Mouse (Mus musculus) heart, postnatal 0 days (tissue): ENCODE results near the gene Omt2a. TPM values are rescaled to one million over a fixed set of nuclear protein-coding genes. Genes with fewer than 3 reads are reported as not detected.
"Not testable (repeated sequence)": the region's sequence is repeated elsewhere in the genome, so short reads cannot be mapped to it uniquely, and the experiment has no call there.

Source experiments
- ATAC-seq: fragments of 200-750 bp; cut with Nextera tagmentation; 2 replicates; pipeline ENCODE4 v1.8.0; 2017; ENCODE audit warnings: low read depth, moderate number of reproducible peaks, moderate library complexity; ENCODE audit not compliant: insufficient read depth
- DNase-seq: peaks from one replicate; pipeline ENCODE4 v3.0.0-alpha.2; 2016; ENCODE audit warnings: low spot score
- H3K27ac ChIP-seq: fragments of 300-500 bp; sonication (generic); 2 replicates; pipeline ENCODE4 v1.5.1; 2014; ENCODE audit warnings: low read depth, mild to moderate bottlenecking
- H3K27me3 ChIP-seq: fragments of 300-500 bp; sonication (generic); 2 replicates; pipeline ENCODE4 v1.6.1; 2014; ENCODE audit warnings: low read length, mixed read lengths; ENCODE audit not compliant: control insufficient read depth, insufficient read depth
- H3K36me3 ChIP-seq: fragments of 300-500 bp; sonication (generic); replicated peaks from 2 replicates; pipeline ENCODE4 v1.6.1; 2014; ENCODE audit warnings: low read length, mixed read lengths; ENCODE audit not compliant: control insufficient read depth, insufficient read depth
- H3K4me1 ChIP-seq: fragments of 300-500 bp; sonication (generic); 2 replicates; pipeline ENCODE4 v1.6.1; 2014; ENCODE audit warnings: antibody characterized with exemption; ENCODE audit not compliant: control insufficient read depth, insufficient read depth
- H3K4me2 ChIP-seq: fragments of 300-500 bp; sonication (generic); 2 replicates; pipeline ENCODE4 v1.6.1; 2014; ENCODE audit warnings: low read depth, mild to moderate bottlenecking, low read length, moderate library complexity
- H3K4me3 ChIP-seq: fragments of 300-500 bp; sonication (generic); 2 replicates; pipeline ENCODE4 v1.5.1; 2014; ENCODE audit warnings: low read depth, low read length
- H3K9ac ChIP-seq: fragments of 300-500 bp; sonication (generic); replicated peaks from 2 replicates; pipeline ENCODE4 v1.6.1; 2014; ENCODE audit warnings: low read depth, low read length, mixed read lengths
- H3K9me3 ChIP-seq: fragments of 300-500 bp; sonication (generic); replicated peaks from 2 replicates; pipeline ENCODE4 v1.6.1; 2016; ENCODE audit warnings: low read length; ENCODE audit not compliant: control insufficient read depth
- CTCF ChIP-seq: IDR thresholded peaks from 2 replicates; pipeline ENCODE4 v1.5.1; 2016; ENCODE audit warnings: antibody characterized with exemption, control low read depth, low read depth
- EP300 ChIP-seq: IDR thresholded peaks from 2 replicates; pipeline ENCODE4 v1.6.1; 2016; ENCODE audit warnings: antibody characterized with exemption, low read depth
- WGBS: fragments of 180-500 bp; shearing (Covaris S2); extraction: QIAGEN DNeasy Blood & Tissue Kit; methylation state at CpG from one replicate; pipeline ENCODE4 v1.1.7; 2014; 5-methylcytosine and 5-hydroxymethylcytosine counted together
- polyA plus RNA-seq: library from polyadenylated mRNA; unstranded; fragments of >200 nt; fragmentation: Nextera tagmentation; extraction: Ambion mirVana; gene quantifications from 2 replicates; pipeline ENCODE4 v1.2.1, GENCODE M21; 2015
- total RNA-seq: library from RNA; depleted of rRNA; stranded (reverse); fragments of >200 nt; gene quantifications from 2 replicates; pipeline ENCODE4 v1.2.3, GENCODE M21; 2014; ENCODE audit warnings: low replicate concordance

The Omt2a gene
- total and polyA plus RNA-seq, 2 experiments from 2014 or later, result not detected

DNA sequence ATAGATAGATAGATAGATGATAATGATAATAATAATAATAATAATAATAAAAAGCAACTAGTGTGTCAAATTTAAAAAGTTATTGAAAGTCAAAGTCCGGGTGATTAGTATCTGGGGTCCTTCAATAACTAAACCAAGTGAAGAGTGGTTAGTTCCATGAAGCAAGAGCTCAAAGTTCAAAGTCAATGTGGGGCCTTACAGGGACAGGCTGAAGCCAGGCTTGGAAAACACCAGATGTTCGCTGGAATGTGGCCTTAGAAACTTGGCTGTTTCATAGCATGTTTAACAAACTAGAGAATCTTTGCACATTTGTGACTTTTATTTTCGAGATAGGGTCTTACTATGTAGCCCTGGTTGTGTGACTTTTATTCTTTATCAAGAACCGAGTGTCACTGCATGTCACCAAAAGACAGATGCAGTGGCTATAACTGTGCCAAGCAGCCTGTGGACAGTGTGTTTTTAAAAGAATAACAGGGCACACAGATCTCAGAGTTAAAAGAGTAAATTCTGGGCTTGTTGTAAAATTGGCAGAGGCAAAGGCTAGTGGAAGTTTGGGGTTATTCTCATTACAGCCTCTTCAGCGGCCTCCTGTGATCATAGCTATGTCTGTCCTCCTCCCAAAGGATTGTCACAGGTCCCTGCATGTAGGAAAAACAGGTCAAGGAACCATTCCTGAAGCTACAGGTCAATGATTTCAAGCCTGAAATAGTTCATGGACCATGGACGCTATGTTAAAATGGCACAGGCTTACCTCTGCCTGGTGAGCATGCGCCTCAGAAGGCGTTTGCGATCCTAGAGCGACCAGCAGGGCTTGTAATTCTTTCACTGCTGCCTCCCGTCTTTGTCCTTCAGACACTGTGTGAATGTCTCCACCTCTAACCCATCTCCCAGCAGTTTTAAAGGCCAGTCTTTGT lies 40.3 kb upstream of the Omt2a start:
- H3K27ac ChIP-seq, result no peak overlapping the region
- DNase-seq, result no peak
- H3K27me3 ChIP-seq, result no peaks in the 10 kb centered on the region
- no peak for TF ChIP-seq CTCF
- no peaks in the 10 kb centered on the region for H3K36me3 ChIP-seq
- 74% methylated on average over 11 of the region's 11 CpGs for WGBS
- H3K9ac ChIP-seq, result no peak overlapping the region
- ATAC-seq, result no peak
- H3K9me3 ChIP-seq, result no peaks in the 10 kb centered on the region
- H3K4me1 ChIP-seq, result no peaks in the 10 kb centered on the region
- H3K4me3 ChIP-seq, result no peak overlapping the region
- no peak overlapping the region for H3K4me2 ChIP-seq

DNA sequence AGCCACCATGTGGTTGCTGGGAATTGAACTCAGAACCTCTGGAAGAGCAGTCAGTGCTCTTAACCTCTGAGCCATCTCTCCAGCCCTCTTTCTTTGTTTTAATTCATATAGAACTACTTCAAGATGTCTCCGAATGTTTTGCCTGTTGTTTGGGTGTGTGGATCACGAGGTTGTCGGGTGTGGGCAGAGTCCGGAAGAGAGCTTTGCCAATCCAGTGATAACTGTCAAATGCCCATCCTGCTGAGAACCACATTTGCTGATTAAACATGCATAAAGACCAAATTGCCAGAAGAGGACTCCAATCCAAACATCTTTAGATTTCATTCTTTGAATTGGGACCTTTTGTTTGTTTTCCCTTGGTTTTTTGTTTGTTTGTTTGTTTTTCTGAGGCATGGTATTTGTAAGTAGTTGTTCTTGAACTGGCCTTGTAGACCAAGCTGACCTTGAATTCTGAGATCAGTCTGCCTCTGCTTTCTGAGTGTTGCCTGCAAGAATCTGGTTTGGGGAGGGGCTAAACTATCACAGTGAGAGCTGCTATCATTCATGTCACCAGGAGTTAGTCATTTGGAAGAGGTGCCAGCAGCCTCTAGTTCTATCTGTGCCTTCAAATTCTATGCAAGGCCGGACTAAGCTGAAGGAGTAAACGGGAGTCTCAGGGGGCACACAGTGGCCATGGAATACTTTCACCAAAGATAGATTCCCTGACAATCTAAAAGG lies 37.1 kb upstream of the Omt2a start:
- no peak for TF ChIP-seq EP300
- no peak for TF ChIP-seq CTCF
- no peak for DNase-seq

DNA sequence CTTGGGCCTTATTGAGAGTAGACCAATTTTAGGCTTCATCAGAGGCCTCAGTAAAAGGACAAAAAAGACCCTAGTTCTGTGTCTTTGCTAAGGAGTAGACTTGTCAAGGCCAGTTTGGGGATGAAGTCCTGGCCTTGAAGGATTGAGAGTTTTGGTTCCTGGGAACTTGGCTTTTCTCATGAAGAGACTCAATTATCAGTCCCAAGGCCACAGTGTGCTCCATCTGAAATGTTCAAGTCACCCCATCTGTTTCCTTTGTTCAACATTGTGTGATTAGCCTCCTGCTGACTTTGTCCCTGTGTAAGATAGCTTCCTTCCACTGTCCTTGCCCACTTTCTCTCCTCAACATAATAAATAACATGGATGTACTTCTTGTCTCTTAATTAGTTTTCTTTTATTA lies 35.4 kb upstream of the Omt2a start:
- not testable (repeated sequence) for H3K4me3 ChIP-seq, H3K4me2 ChIP-seq, H3K27ac ChIP-seq, H3K36me3 ChIP-seq, ATAC-seq, H3K27me3 ChIP-seq, H3K4me1 ChIP-seq, H3K9me3 ChIP-seq, H3K9ac ChIP-seq, DNase-seq

More for the DNA sequence above, 37.1 kb upstream of the Omt2a start:
- no peak for ATAC-seq
- H3K4me1 ChIP-seq, result no peaks in the 10 kb centered on the region
- no peaks in the 10 kb centered on the region for H3K9me3 ChIP-seq
- no peak overlapping the region for H3K27ac ChIP-seq
- H3K27me3 ChIP-seq, result no peaks in the 10 kb centered on the region
- no peak overlapping the region for H3K9ac ChIP-seq
- H3K4me3 ChIP-seq, result no peak overlapping the region
- no peaks in the 10 kb centered on the region for H3K36me3 ChIP-seq
- WGBS, result 72% methylated on average over 6 of the region's 6 CpGs
- no peak overlapping the region for H3K4me2 ChIP-seq

DNA sequence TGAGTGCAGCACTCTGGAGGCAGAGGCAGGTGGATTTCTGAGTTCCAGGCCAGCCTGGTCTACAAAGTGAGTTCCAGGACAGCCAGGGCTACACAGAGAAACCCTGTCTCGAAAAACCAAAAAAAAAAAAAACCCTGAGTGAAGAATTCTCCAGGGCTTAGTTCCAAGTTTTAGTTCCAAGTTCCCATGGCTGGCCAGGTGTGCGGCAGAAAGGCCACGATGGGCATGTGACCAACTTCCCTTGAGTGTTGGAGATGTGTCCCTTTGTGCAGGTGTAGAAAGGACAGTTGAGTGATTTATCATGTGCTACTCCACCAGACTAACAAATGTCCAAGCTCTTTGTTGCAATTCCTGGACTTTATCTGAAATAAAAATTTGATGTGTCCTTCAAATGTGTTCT lies 34.5 kb upstream of the Omt2a start:
- H3K4me1 ChIP-seq, ATAC-seq, DNase-seq, H3K4me3 ChIP-seq, H3K9ac ChIP-seq, H3K4me2 ChIP-seq, H3K27ac ChIP-seq, H3K27me3 ChIP-seq, H3K36me3 ChIP-seq, H3K9me3 ChIP-seq: not testable (repeated sequence)
- 80% methylated on average over 3 of the region's 3 CpGs for WGBS

DNA sequence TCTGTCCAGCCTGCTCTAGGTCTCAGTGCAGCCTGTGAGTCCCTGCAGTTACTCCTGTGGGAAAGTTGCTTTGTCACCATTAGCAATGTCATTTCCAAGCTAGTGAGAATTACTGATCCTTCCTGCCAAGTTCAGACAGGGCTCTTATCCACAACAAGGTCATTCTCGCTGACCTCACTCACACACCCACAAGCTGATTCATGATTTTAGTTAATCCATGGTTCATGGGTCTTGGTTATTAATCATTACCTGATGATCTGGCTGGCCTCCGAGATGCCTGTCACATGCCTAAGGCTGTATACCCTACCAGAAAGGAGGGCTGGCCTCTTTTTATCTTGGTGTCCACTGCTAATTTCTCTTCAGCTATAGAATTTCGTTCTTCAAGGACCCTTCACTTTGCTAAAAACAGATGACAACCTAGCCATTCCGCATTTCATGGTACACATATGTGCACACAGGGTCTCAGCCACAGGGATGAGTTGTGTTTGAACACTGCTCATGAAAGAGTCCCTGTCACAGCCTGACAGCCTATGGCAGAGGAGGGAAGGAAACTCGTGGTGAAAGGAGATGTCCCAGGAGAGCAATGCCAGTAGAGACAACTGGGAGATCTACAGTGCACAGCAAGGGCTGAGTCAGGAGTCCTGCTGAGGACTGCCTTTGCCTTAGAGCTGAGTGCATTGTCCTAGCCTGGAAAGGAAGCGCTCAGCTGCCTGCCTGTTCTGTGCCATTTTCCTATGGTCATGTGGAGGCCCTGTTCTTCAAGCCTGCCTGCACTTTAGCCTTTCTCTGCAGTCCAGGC lies 33.8 kb upstream of the Omt2a start:
- WGBS, result 57% methylated on average over 6 of the region's 6 CpGs
- not testable (repeated sequence) for DNase-seq, H3K9me3 ChIP-seq, ATAC-seq, H3K27ac ChIP-seq, H3K4me3 ChIP-seq, H3K9ac ChIP-seq, H3K4me1 ChIP-seq, H3K36me3 ChIP-seq, H3K27me3 ChIP-seq, H3K4me2 ChIP-seq
